Mouse (Mus musculus): ENCODE data around the gene Dnah14.

The Dnah14 gene

DNA sequence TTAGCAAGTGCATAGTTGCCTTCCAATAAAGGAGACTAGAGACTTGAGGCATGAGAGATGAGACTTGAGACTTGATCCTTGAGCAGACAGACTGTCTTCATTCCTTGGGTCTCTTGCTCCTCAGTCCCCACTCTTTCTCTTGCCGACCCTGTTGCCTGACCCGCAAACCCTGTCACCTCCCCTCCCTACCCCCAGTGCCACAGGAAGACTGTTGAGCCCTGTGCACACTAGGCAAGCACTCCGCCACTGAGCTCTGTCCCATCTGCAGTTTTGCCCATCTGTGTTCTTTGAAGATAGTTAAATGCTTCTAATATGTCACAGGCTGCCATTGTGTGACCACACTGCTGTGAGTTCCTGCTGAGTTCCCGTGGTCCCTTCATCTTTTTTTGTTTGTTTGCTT lies 23.0 kb downstream of the Dnah14 start:
- no peak for DNase-seq (ENCODE audit: low read depth)

- DNase-seq (ENCODE audit: low read depth) = no peak
Observed at GRCm38 (mm10) chr1:181611118-181611517, 34.8 kb downstream of the Dnah14 start.

- peak; percentile 86 for DNase-seq (ENCODE audit: low read depth)
Observed at GRCm38 (mm10) chr1:181615866-181616491, 39.6 kb downstream of the Dnah14 start.

DNA sequence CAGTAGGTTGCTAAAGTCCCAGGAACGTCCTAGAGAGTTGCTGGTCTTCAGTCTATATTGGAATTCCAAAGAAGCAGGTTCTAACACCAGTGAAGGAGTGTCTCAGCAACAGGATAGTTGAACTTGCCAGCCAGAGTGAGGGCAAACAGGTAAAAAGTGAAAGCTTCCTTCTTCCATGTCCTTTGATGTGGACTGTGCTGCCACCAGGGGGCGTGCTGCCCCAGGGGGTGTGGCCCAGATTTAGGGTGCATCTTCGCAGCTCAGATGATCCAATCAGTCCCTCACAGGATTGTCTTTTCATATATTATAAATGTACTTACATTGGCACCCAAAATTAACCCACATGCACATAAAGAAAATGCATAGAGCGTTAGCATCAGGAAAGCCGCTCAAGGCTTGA lies 41.0 kb downstream of the Dnah14 start:
- DNase-seq (ENCODE audit: low read depth) = peak; percentile 37

- no peak for DNase-seq (ENCODE audit: low read depth)
Observed at GRCm38 (mm10) chr1:181623149-181623680, 46.9 kb downstream of the Dnah14 start.

DNA sequence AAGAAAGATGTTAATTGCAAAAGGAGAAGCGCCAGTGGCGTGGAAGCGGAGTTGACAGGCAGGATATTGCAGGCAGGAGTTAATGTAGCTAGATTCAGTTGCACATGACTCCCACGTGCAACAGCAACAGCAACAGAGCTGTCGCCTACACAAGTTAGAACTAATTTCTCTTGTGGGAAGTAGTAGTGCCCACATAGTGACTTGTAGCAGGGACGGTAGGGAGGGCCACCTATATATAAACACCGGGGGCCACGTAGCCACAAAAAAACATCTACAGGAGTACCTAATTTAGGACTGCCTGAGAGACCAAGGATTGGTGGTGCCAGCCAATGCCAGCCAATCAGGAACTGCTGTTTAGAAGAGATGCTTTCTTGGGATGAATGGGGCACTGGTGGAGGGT lies 48.5 kb downstream of the Dnah14 start:
- DNase-seq (ENCODE audit: low read depth) = no peak

- peak; percentile 15 for DNase-seq (ENCODE audit: low read depth)
Observed at GRCm38 (mm10) chr1:181628276-181628675, 51.9 kb downstream of the Dnah14 start.

GRCm38 (mm10) chr1:181631371-181631770 lies 55.0 kb downstream of the Dnah14 start:
- no peak for DNase-seq (ENCODE audit: low read depth)

- no peak for DNase-seq (ENCODE audit: low read depth)
Observed at GRCm38 (mm10) chr1:181637997-181638713, 61.8 kb downstream of the Dnah14 start.

- DNase-seq (ENCODE audit: low read depth) = no peak
Observed at GRCm38 (mm10) chr1:181640383-181640782, 64.0 kb downstream of the Dnah14 start.

- no peak for DNase-seq (ENCODE audit: low read depth)
Observed at GRCm38 (mm10) chr1:181647467-181647866, 71.1 kb downstream of the Dnah14 start.

GRCm38 (mm10) chr1:181653481-181653880 lies 77.1 kb downstream of the Dnah14 start:
- no peak for DNase-seq (ENCODE audit: low read depth)

DNA sequence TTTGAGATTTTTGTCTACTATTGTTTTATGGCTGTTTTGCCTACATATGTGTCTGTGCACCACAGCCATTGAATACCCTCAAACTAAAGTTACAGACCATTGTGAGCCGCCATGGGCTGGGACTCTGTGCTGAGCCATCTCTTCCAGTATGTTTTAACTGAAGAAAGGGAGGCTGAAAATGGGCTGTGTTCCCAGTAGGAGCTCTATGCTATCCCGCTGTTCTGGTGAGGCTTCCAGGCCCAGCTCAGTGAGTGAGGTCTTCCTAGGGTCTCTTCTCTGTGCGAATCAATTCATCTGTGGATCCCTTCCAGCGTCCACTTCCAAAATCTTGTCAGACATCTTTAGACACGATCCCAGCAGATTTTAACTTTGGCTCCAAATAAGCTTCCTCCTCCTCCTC lies 80.1 kb downstream of the Dnah14 start:
- no peak for DNase-seq (ENCODE audit: low read depth)

DNA sequence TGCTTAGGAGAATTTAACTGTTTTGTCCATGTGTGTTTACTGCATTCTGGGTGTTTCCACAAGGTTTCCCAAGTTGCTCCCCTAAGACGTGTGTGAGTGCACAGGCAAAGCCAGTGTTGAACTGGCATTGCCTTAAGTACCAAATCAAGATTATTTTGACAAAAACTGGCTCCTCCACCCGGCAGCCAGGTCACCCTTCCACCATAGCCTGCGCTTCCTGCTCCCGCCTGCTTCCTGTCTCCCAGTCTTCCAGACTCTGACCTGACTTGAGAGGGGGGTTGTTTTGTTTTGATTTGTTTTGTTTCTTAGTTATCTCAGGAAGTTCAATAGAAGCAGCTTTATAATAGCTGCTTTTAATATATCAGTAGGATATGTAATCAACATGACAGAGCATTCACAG lies 90.4 kb downstream of the Dnah14 start:
- no peak for DNase-seq (ENCODE audit: low read depth)

DNA sequence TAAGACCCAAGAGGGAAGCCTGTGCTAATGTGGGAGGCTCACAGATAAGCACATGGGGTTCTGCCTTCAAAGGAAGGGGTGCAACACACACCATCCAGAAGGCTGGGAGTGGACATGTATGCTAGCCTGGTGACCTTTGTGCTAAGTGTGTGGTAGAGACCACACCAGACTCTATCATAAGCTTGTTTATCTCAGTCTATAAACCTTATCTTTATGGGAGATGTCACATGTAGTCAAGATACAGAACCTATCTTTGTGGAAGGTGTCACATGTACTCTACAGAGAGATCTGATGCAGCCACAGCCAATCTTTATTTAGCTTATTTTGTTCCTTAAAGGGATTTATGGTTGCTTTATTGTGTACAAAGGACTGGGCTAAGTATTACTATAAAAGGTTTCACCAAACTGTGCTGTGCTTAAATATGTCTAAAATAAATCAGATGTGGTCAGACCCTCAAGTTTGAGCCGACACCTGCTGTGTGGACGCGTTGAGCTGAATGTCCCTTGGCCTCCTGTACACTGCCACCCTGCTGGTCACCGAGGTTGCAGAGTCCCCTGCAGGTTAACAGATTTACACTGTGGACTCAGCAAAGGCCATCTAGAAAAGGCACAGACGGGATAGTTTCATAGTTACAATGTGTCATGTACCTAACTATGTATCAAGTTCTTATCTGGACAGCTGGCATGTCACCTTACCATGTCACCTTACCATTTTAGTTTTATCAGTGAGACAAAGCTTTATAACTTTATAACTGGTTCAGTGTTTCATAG lies 118.6 kb downstream of the Dnah14 start:
- DNase-seq (ENCODE audit: low read depth) = no peak

GRCm38 (mm10) chr1:181728707-181729106 lies 152.3 kb downstream of the Dnah14 start:
- DNase-seq (ENCODE audit: low read depth) = peak; percentile 68

DNA sequence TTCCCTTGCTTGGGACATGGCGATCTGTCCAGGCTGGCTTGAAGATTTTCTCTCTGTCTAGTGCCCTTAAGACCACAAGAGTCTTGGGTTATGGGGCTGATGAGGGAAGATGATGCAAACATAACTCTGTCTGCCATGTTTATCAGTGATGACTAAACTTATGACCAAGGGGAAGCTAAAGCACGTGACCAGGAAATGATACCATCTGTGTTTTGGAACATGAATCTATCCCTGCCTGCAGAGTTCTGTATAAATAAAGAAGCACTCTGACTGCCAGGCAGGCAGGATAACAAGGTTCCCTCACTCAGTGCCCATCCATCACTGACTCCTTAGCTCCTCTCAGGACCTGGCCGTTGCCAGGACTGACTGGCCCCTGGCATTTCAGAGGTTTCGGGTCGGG lies 157.2 kb downstream of the Dnah14 start:
- DNase-seq (ENCODE audit: low read depth) = peak; percentile 40

DNA sequence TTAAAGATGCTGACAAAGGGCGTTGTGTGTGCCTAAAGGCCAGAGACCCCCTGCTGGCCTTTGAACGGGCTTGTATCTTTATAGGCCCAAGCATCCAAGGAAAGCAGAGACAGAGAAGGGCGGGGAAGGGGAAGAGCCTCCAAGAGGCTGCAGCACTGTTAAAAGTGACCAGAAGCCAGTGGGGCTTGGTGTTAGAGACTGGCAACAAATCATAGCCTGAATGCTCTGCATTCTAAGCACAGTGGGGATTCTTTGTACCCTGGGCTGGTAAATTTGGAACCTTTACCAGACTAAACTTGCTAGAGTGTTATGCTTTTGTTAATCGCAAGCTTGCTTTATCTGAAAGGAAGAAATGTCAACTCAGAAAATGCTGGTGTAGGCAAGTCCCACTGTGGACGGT lies 163.9 kb downstream of the Dnah14 start:
- no peak for DNase-seq (ENCODE audit: low read depth)

GRCm38 (mm10) chr1:181742251-181742885 lies 166.0 kb downstream of the Dnah14 start:
- DNase-seq (ENCODE audit: low read depth) = peak; percentile 49

DNA sequence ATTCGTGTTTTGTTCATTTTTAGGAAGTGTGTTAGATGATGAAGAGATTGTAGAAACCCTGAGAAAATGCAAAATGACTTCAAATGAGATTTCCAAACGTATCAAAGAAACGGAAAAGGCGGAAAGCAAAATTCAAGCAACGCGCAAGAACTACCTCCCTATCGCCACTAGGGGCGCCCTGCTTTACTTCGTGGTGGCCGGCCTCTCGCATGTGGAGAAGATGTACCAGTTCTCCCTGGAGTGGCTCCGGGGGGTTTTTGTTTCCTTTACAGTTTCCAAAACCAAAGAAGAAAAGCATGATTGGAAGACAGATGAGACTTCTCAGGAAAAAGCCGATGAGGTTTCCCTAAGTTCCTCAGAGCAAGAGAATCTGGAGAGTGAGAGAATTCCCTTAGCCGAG lies 193.0 kb downstream of the Dnah14 start:
- no peak for DNase-seq (ENCODE audit: low read depth)

DNA sequence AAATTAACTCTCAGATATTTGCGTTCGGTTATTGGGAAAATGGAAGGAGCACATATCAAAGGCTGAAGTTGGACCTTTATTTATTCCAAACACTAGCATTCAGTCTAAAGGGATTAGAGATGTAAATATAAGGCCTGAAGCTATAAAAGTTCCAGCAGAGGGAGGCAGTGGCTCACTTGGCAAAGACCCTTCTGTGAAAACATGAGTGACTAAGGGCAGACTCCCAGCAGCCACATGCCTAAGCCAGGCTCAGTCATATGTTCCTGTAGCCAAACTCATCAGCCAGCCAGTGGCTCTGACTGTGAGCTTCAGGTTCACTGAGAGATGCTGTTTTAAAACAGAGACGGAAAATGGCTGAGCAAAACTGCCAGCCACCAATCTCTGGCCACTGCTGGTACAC lies 195.5 kb downstream of the Dnah14 start:
- DNase-seq (ENCODE audit: low read depth) = peak; percentile 52

GRCm38 (mm10) chr1:181776541-181776940 lies 200.2 kb downstream of the Dnah14 start:
- no peak for DNase-seq (ENCODE audit: low read depth)
